Comparison of ENCODE assay signal across 12 mouse cellular contexts in the genomic region with DNA sequence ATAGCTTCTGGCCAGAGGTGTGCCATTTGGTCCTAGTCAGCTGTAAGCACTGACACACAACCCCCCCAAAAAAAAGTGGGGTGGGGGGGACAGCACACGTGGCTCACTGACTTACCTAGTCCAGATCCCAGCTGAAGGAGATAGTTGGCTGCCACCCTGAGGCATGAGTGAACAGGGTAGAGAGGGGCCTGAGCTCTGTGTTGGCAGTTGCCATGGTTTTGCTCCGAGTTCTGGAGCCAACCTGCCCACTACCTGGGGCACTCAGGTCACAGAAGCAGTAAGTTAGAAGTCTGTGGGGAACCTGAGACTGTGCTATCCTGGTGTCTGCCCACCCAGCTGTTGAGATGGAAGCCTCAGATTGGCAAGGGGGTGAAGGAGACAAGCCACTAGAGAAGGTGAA. TPM values are rescaled to one million over a fixed set of nuclear protein-coding genes. Genes with fewer than 3 reads are reported as not detected.
DNase-seq lines count a peak whose midpoint lies in the region; ATAC-seq and TF ChIP-seq lines count a peak whose summit lies in the region.
"Had no signal": no experiment of that assay in that cellular context is flagged by ENCODE, and none has a peak within 500 bp of the region (broad histone marks: within the 10 kb centered on the region; RNA-seq: fewer than 3 reads in every experiment).

No protein-coding gene starts in this region.

- no peak overlapping the region for H3K9ac ChIP-seq in midbrain, embryonic 13.5 days (replicated peaks)
- H3K9ac ChIP-seq in midbrain, postnatal 0 days (replicated peaks; ENCODE audit: low read length, poor library complexity, severe bottlenecking): no peak overlapping the region
- 0 out of 2 replicates have a peak overlapping the region, but pooled peaks have one; percentile 58 for H3K9ac ChIP-seq in limb, embryonic 14.5 days (ENCODE audit: low read depth, low read length, severe bottlenecking)
- no peak overlapping the region for H3K9ac ChIP-seq in stomach, embryonic 16.5 days (ENCODE audit: low read length)

- peaks cover 12% of the 10 kb centered on the region for H3K4me1 ChIP-seq in midbrain, embryonic 13.5 days (replicated peaks)
- 0 out of 2 replicates have a peak, but pooled peaks cover 3% of the 10 kb centered on the region for H3K4me1 ChIP-seq in midbrain, postnatal 0 days (ENCODE audit: insufficient read depth, low read length)
- H3K4me1 ChIP-seq in limb, embryonic 14.5 days (ENCODE audit: control insufficient read depth, insufficient read depth, low read length): no peaks in the 10 kb centered on the region
- no peaks in the 10 kb centered on the region; the same call in 1 of the 2 replicates for H3K4me1 ChIP-seq in stomach, embryonic 16.5 days (ENCODE audit: control insufficient read depth, insufficient read depth, low read length)

- TF ChIP-seq POLR2A in limb, embryonic 14.5 days (IDR thresholded peaks at IDR 0.05; ENCODE audit: borderline replicate concordance, extremely low read depth, insufficient read depth, insufficient read length): no peak

- DNase-seq in kidney, adult 9 months: peak; percentile 6
- no peak for DNase-seq in kidney, adult 18-20 months
- no peak for DNase-seq in midbrain, postnatal 0 days (ENCODE audit: low spot score)
- DNase-seq in limb, embryonic 14.5 days (ENCODE audit: low spot score): no peak
- DNase-seq in left cerebral cortex, postnatal 10 days (ENCODE audit: extremely low spot score in 1 of 2, low spot score in 2 of 2): no peak
- DNase-seq: adrenal gland, postnatal 14 days; heart, postnatal 14 days had no signal

- H3K4me3 ChIP-seq in midbrain, embryonic 13.5 days (replicated peaks): no peak overlapping the region
- H3K4me3 ChIP-seq in midbrain, postnatal 0 days (ENCODE audit: low read depth, low read length): no peak overlapping the region
- no peak overlapping the region; the same call in 1 of the 2 replicates for H3K4me3 ChIP-seq in limb, embryonic 14.5 days (replicated peaks; ENCODE audit: low read length)
- no peak overlapping the region for H3K4me3 ChIP-seq in stomach, embryonic 16.5 days (replicated peaks; ENCODE audit: low read length)

- WGBS in midbrain, embryonic 13.5 days: 58% methylated on average over 2 of the region's 2 CpGs
- 52% methylated on average over 2 of the region's 2 CpGs for WGBS in midbrain, postnatal 0 days
- 27% methylated on average over 2 of the region's 2 CpGs for WGBS in limb, embryonic 14.5 days
- 30% methylated on average over 2 of the region's 2 CpGs for WGBS in stomach, embryonic 16.5 days

- no peak overlapping the region for H3K27ac ChIP-seq in midbrain, embryonic 13.5 days
- H3K27ac ChIP-seq in midbrain, postnatal 0 days (ENCODE audit: low read depth, low read length): no peak overlapping the region
- no peak overlapping the region for H3K27ac ChIP-seq in limb, embryonic 14.5 days (replicated peaks; ENCODE audit: low read depth, low read length)
- no peak overlapping the region for H3K27ac ChIP-seq in stomach, embryonic 16.5 days (ENCODE audit: low read length)
- H3K27ac ChIP-seq: forebrain, embryonic 12.5 days; left cerebral cortex, adult 2 months had no signal

- TF ChIP-seq CTCF in midbrain, postnatal 0 days (IDR thresholded peaks at IDR 0.05): no peak

- no peaks in the 10 kb centered on the region for H3K9me3 ChIP-seq in midbrain, embryonic 13.5 days
- no peaks in the 10 kb centered on the region for H3K9me3 ChIP-seq in midbrain, postnatal 0 days (ENCODE audit: low read length)
- no peaks in the 10 kb centered on the region for H3K9me3 ChIP-seq in limb, embryonic 14.5 days (ENCODE audit: control insufficient read depth, low read length)
- no peaks in the 10 kb centered on the region for H3K9me3 ChIP-seq in stomach, embryonic 16.5 days (replicated peaks; ENCODE audit: control insufficient read depth, low read length)
- H3K9me3 ChIP-seq: forebrain, embryonic 12.5 days had no signal

- intact Hi-C loops in left cerebral cortex, postnatal 10 days (cut with DNase I): loop anchor here (2.0 kb wide), 1 partner anchor 88 kb away; no protein-coding TSS in a partner anchor

- ATAC-seq in midbrain, embryonic 13.5 days: peak; percentile 20; the same call in 1 of the 2 replicates
- no peak for ATAC-seq in midbrain, postnatal 0 days (ENCODE audit: low FRiP score)
- ATAC-seq in limb, embryonic 14.5 days (ENCODE audit: low FRiP score, low read depth): no peak
- no peak for ATAC-seq in stomach, embryonic 16.5 days (ENCODE audit: insufficient read depth, low FRiP score)

- H3K36me3 ChIP-seq in midbrain, embryonic 13.5 days: no peaks in the 10 kb centered on the region
- H3K36me3 ChIP-seq in midbrain, postnatal 0 days (ENCODE audit: insufficient read depth, low read length): no peaks in the 10 kb centered on the region
- no peaks in the 10 kb centered on the region for H3K36me3 ChIP-seq in limb, embryonic 14.5 days (ENCODE audit: control insufficient read depth, insufficient read depth, low read length)
- no peaks in the 10 kb centered on the region for H3K36me3 ChIP-seq in stomach, embryonic 16.5 days (ENCODE audit: control insufficient read depth, insufficient read depth, low read length)
- H3K36me3 ChIP-seq: forebrain, embryonic 12.5 days had no signal

- H3K4me2 ChIP-seq in midbrain, embryonic 13.5 days (replicated peaks): no peak overlapping the region
- H3K4me2 ChIP-seq in midbrain, postnatal 0 days (ENCODE audit: low read depth, low read length, poor library complexity, severe bottlenecking): no peak overlapping the region
- peak overlapping the region; percentile 61; the same call in 1 of the 2 replicates for H3K4me2 ChIP-seq in limb, embryonic 14.5 days (replicated peaks; ENCODE audit: low read depth, low read length, severe bottlenecking)
- H3K4me2 ChIP-seq in stomach, embryonic 16.5 days (ENCODE audit: low read depth, low read length): peak overlapping the region; percentile 62; the same call in 1 of the 2 replicates

- H3K27me3 ChIP-seq in midbrain, embryonic 13.5 days: no peaks in the 10 kb centered on the region
- H3K27me3 ChIP-seq in midbrain, postnatal 0 days (ENCODE audit: insufficient read depth, low read length): no peaks in the 10 kb centered on the region
- no peaks in the 10 kb centered on the region for H3K27me3 ChIP-seq in limb, embryonic 14.5 days (ENCODE audit: control insufficient read depth, insufficient read depth, low read length)
- H3K27me3 ChIP-seq in stomach, embryonic 16.5 days (ENCODE audit: control insufficient read depth, insufficient read depth, low read length): no peaks in the 10 kb centered on the region

RNA-seq across cellular contexts. Expression of a gene that starts 0.6 kb away (rescaled TPM):
- polyA plus RNA-seq in midbrain, embryonic 13.5 days (2015; fragmentation: Nextera tagmentation; extraction: Ambion mirVana): 0.48 and 0.52 TPM in 2 replicates
- total RNA-seq in midbrain, postnatal 0 days (2014; rRNA removed): not detected in 2 replicates
- polyA plus RNA-seq in midbrain, postnatal 0 days (2015; fragmentation: Nextera tagmentation; extraction: Ambion mirVana): 2.1 and 2.8 TPM in 2 replicates
- polyA plus RNA-seq in limb, embryonic 14.5 days (2012; rRNA removed): 0.16 TPM in 1 of 2 replicates, not detected in the other
- polyA plus RNA-seq in limb, embryonic 14.5 days (2014; fragmentation: Nextera tagmentation; extraction: Ambion mirVana): 0.30 and 0.77 TPM in 2 replicates
- not detected in 2 replicates for polyA plus RNA-seq in stomach, embryonic 16.5 days (2015; fragmentation: Nextera tagmentation; extraction: Ambion mirVana)
- total RNA-seq in left cerebral cortex, postnatal 10 days (2021): under 1 TPM; 0.71 to 0.73 TPM
- total RNA-seq: gastrocnemius, postnatal 36 days; heart, postnatal 14 days; left cerebral cortex, adult 2 months had no signal

RNA-seq across cellular contexts. Expression of a gene that starts 30.9 kb away (rescaled TPM):
- polyA plus RNA-seq in midbrain, embryonic 13.5 days (2015; fragmentation: Nextera tagmentation; extraction: Ambion mirVana): 10.3 and 11.6 TPM in 2 replicates
- 57.3 and 61.7 TPM in 2 replicates for total RNA-seq in midbrain, postnatal 0 days (2014; rRNA removed)
- polyA plus RNA-seq in midbrain, postnatal 0 days (2015; fragmentation: Nextera tagmentation; extraction: Ambion mirVana): 9.5 and 12.0 TPM in 2 replicates
- polyA plus RNA-seq in limb, embryonic 14.5 days (2012; rRNA removed): 9.0 and 10.7 TPM in 2 replicates
- 5.9 and 6.0 TPM in 2 replicates for polyA plus RNA-seq in limb, embryonic 14.5 days (2014; fragmentation: Nextera tagmentation; extraction: Ambion mirVana)
- polyA plus RNA-seq in stomach, embryonic 16.5 days (2015; fragmentation: Nextera tagmentation; extraction: Ambion mirVana): 4.8 and 5.0 TPM in 2 replicates
- total RNA-seq in left cerebral cortex, postnatal 10 days (2021): 10 to 100 TPM; 80.8 to 87.9 TPM

Comparison
In these comparisons a context has a peak if more than half of its experiments do, and no peak if none do; other contexts are left out.
1. H3K4me2 ChIP-seq: peak in limb, embryonic 14.5 days (single experiment) and stomach, embryonic 16.5 days (single experiment); none in midbrain, embryonic 13.5 days (single experiment) and midbrain, postnatal 0 days (single experiment).